Mouse (Mus musculus): ENCODE measurements around the gene Fuca1. TPM values are rescaled to one million over a fixed set of nuclear protein-coding genes. Genes with fewer than 3 reads are reported as not detected.

Gene Fuca1
- polyA plus RNA-seq, 1 experiment, result 46.0 TPM

DNA sequence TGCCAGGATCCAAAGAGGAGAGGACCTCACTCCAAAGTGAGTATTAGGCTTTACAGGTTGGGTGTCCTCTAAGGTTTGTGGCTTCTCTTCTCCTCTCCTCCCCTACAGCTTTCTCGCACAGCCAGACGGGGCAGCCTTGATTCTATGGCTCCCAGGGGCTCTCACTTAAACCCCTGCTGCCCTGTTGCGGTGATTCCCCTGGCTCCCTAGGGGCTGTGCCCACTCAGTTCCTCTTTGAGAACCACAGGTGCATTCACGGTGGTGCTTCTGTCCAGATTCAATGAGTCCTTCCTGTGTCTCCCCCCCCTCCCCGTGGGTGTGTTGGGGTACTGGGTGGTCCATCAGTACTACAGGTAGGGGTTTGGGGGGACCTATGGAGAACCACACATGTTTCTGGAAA is 20.5 kb upstream of the Fuca1 start:
- H3K27me3 ChIP-seq (ENCODE audit: control insufficient read depth, insufficient read depth, low read length, poor library complexity, severe bottlenecking), result no peaks in the 10 kb centered on the region
- no peak overlapping the region for H3K27ac ChIP-seq (ENCODE audit: insufficient read depth, low read length)
- no peak overlapping the region for H3K9ac ChIP-seq (ENCODE audit: low read depth, poor library complexity, severe bottlenecking)
- H3K4me3 ChIP-seq (ENCODE audit: low read depth, low read length), result no peak overlapping the region
- no peaks in the 10 kb centered on the region for H3K9me3 ChIP-seq (replicated peaks; ENCODE audit: control insufficient read depth, insufficient read depth, low read length, poor library complexity, severe bottlenecking)
- TF ChIP-seq CTCF (IDR thresholded peaks at IDR 0.05; ENCODE audit: low read depth, low read length), result no peak
- TF ChIP-seq POLR2A (IDR thresholded peaks at IDR 0.05; ENCODE audit: insufficient read depth, low read length), result no peak
- TF ChIP-seq EP300 (IDR thresholded peaks at IDR 0.05; ENCODE audit: insufficient read depth, low read depth, low read length), result no peak
- no peaks in the 10 kb centered on the region for H3K36me3 ChIP-seq (ENCODE audit: control insufficient read depth, insufficient read depth, low read length, poor library complexity, severe bottlenecking)
- H3K4me1 ChIP-seq (ENCODE audit: control insufficient read depth, insufficient read depth, low read length), result peaks cover 5% of the 10 kb centered on the region

DNA sequence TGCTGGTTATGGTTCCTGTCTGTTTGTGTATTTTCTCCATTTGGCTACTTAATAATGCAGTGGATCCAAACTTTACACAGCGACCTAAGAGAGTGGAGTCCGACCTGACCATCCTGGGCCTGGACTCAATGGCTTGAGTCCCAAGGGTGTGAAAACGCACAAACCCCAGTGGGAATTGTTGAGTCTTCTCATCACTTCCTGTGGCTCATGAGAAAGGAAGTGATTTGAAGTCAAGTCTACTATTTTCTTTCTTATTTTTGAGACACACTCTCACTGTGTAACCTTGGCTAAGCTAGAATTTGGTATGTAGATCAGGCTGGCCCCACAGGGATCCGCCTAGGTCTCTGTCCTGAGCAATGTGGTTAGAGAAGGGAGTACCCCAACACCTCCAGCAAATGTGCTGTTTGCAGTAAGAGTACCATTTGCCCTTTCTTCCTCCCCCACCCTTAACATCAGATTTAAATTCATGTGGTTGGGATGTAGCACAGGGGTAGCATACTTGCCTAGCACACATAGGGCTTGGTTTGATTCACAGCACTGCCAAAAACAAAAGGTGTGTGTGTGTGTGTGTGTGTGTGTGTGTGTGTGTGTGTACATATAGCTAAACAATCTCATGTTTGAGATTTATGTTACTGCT is 17.8 kb upstream of the Fuca1 start:
- no peak overlapping the region for H3K9ac ChIP-seq (ENCODE audit: low read depth, poor library complexity, severe bottlenecking)
- TF ChIP-seq EP300 (IDR thresholded peaks at IDR 0.05; ENCODE audit: insufficient read depth, low read depth, low read length) (no peak), POLR2A (IDR thresholded peaks at IDR 0.05; ENCODE audit: insufficient read depth, low read length) (no peak), CTCF (IDR thresholded peaks at IDR 0.05; ENCODE audit: low read depth, low read length) (no peak)
- peaks cover 5% of the 10 kb centered on the region for H3K4me1 ChIP-seq (ENCODE audit: control insufficient read depth, insufficient read depth, low read length)
- no peaks in the 10 kb centered on the region for H3K9me3 ChIP-seq (replicated peaks; ENCODE audit: control insufficient read depth, insufficient read depth, low read length, poor library complexity, severe bottlenecking)
- H3K36me3 ChIP-seq (ENCODE audit: control insufficient read depth, insufficient read depth, low read length, poor library complexity, severe bottlenecking), result no peaks in the 10 kb centered on the region
- no peak overlapping the region for H3K4me3 ChIP-seq (ENCODE audit: low read depth, low read length)
- H3K27me3 ChIP-seq (ENCODE audit: control insufficient read depth, insufficient read depth, low read length, poor library complexity, severe bottlenecking), result no peaks in the 10 kb centered on the region
- no peak overlapping the region for H3K27ac ChIP-seq (ENCODE audit: insufficient read depth, low read length)

DNA sequence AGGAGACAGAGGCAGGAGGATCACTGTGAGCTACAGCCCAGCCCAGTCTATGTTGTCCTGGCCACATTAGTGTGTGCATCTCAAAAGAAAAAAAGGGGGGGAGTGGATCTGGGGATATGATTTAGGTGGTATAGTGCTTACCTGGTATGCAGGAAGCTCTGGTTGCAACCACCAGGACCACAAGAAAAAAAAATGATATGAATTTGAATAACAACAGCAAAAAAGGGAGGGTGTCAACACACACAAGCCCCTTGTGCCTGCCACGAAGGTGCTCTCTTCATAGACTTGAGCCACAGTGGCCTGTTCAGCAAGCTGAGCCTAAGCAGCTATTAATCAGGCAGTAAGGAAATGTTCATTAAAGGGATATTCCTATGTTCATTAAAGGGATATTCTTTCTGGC is 15.7 kb upstream of the Fuca1 start:
- TF ChIP-seq EP300 (IDR thresholded peaks at IDR 0.05; ENCODE audit: insufficient read depth, low read depth, low read length) (no peak), POLR2A (IDR thresholded peaks at IDR 0.05; ENCODE audit: insufficient read depth, low read length) (no peak), CTCF (IDR thresholded peaks at IDR 0.05; ENCODE audit: low read depth, low read length) (no peak)
- H3K4me1 ChIP-seq (ENCODE audit: control insufficient read depth, insufficient read depth, low read length), result peaks cover under 1% of the 10 kb centered on the region
- H3K27me3 ChIP-seq (ENCODE audit: control insufficient read depth, insufficient read depth, low read length, poor library complexity, severe bottlenecking), result no peaks in the 10 kb centered on the region
- no peak overlapping the region for H3K9ac ChIP-seq (ENCODE audit: low read depth, poor library complexity, severe bottlenecking)
- no peak overlapping the region for H3K27ac ChIP-seq (ENCODE audit: insufficient read depth, low read length)
- H3K4me3 ChIP-seq (ENCODE audit: low read depth, low read length), result no peak overlapping the region
- H3K36me3 ChIP-seq (ENCODE audit: control insufficient read depth, insufficient read depth, low read length, poor library complexity, severe bottlenecking), result no peaks in the 10 kb centered on the region
- H3K9me3 ChIP-seq (replicated peaks; ENCODE audit: control insufficient read depth, insufficient read depth, low read length, poor library complexity, severe bottlenecking), result no peaks in the 10 kb centered on the region

DNA sequence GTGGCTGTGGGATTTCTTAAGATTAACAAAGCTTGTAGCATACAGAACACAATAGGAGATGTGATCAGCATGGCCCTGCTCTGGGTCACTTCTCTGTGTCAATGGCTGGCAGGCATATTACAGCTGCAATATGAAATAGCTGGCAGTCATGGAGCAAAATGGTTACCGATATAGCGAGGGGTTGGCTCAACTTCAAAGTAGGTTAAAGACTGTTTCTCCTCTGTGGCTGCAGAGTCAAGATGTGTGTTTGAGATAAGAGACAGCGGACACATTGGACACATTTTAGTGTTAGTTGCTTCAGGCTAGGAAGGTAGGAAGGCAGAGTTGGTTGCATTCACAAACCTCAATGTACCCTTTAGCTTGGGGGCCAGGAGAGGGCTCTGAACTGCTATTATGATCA is 13.9 kb upstream of the Fuca1 start:
- Histone ChIP-seq H3K27me3 (ENCODE audit: control insufficient read depth, insufficient read depth, low read length, poor library complexity, severe bottlenecking) (no peaks in the 10 kb centered on the region), H3K27ac (ENCODE audit: insufficient read depth, low read length) (no peak overlapping the region), H3K9ac (ENCODE audit: low read depth, poor library complexity, severe bottlenecking) (no peak overlapping the region), H3K4me1 (ENCODE audit: control insufficient read depth, insufficient read depth, low read length) (no peaks in the 10 kb centered on the region), H3K9me3 (replicated peaks; ENCODE audit: control insufficient read depth, insufficient read depth, low read length, poor library complexity, severe bottlenecking) (no peaks in the 10 kb centered on the region), H3K36me3 (ENCODE audit: control insufficient read depth, insufficient read depth, low read length, poor library complexity, severe bottlenecking) (no peaks in the 10 kb centered on the region), H3K4me3 (ENCODE audit: low read depth, low read length) (no peak overlapping the region)
- TF ChIP-seq POLR2A (IDR thresholded peaks at IDR 0.05; ENCODE audit: insufficient read depth, low read length) (no peak), CTCF (IDR thresholded peaks at IDR 0.05; ENCODE audit: low read depth, low read length) (no peak), EP300 (IDR thresholded peaks at IDR 0.05; ENCODE audit: insufficient read depth, low read depth, low read length) (no peak)

DNA sequence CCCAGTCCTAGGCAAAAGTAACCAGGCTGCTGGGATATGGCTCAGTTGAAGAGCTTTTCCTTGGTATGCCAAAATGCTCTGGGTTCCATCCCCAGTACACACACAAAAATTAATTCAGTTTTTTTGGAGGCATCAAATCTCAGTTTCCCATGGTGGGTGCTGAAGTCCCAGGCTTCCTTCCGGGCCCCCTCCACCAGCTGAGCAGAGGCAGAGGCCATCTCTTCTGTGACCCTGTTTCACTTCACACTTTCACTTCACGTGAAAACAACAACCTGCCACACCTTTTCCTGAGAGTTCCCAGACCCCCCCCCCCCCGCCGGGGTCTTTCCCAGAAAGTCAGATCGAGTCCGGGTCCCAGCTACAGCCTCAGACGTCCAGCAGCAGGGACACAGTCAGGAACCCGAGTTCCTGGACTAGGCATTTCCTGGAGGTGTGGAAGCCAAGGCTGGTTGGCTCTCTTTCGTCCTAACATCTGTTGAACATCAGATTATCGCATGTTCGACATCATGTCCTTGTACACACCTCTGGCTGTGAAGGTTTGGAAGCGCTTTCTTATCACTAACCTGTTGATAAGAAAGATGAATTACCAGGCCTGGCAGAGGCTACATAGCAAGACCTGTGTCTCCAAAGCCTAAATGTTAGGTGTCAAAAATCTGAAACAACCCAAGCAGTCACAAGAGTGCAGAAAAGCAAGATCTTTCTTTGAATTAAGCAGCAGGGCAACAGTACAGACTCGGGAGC is 11.0 kb upstream of the Fuca1 start:
- no peak overlapping the region for H3K4me3 ChIP-seq (ENCODE audit: low read depth, low read length)
- TF ChIP-seq CTCF (IDR thresholded peaks at IDR 0.05; ENCODE audit: low read depth, low read length) (no peak), POLR2A (IDR thresholded peaks at IDR 0.05; ENCODE audit: insufficient read depth, low read length) (no peak), EP300 (IDR thresholded peaks at IDR 0.05; ENCODE audit: insufficient read depth, low read depth, low read length) (no peak)
- H3K4me1 ChIP-seq (ENCODE audit: control insufficient read depth, insufficient read depth, low read length), result no peaks in the 10 kb centered on the region
- no peaks in the 10 kb centered on the region for H3K36me3 ChIP-seq (ENCODE audit: control insufficient read depth, insufficient read depth, low read length, poor library complexity, severe bottlenecking)
- no peaks in the 10 kb centered on the region for H3K9me3 ChIP-seq (replicated peaks; ENCODE audit: control insufficient read depth, insufficient read depth, low read length, poor library complexity, severe bottlenecking)
- no peak overlapping the region for H3K9ac ChIP-seq (ENCODE audit: low read depth, poor library complexity, severe bottlenecking)
- no peaks in the 10 kb centered on the region for H3K27me3 ChIP-seq (ENCODE audit: control insufficient read depth, insufficient read depth, low read length, poor library complexity, severe bottlenecking)
- H3K27ac ChIP-seq (ENCODE audit: insufficient read depth, low read length), result no peak overlapping the region

DNA sequence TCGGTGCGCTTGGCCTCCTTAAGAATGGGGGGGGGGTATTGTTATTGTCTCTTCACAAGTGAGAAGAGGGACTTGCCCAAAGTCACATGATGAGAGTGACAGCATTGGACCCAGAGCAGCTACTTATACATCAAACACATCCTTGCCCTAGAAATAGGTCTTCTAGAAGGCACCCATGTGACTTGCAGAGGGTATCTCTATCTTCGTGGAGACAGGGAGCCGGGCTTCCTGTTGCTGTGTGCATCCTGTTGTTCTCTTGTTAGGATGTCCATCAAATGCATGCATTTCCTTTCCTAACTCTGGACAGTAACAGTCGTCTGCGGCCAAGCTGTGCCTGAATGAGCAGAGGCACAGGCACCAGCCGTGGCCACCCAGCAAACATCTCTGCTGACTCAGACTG is 9.0 kb upstream of the Fuca1 start:
- Histone ChIP-seq H3K27me3 (ENCODE audit: control insufficient read depth, insufficient read depth, low read length, poor library complexity, severe bottlenecking) (no peaks in the 10 kb centered on the region), H3K4me1 (ENCODE audit: control insufficient read depth, insufficient read depth, low read length) (no peaks in the 10 kb centered on the region), H3K9ac (ENCODE audit: low read depth, poor library complexity, severe bottlenecking) (no peak overlapping the region), H3K36me3 (ENCODE audit: control insufficient read depth, insufficient read depth, low read length, poor library complexity, severe bottlenecking) (no peaks in the 10 kb centered on the region), H3K9me3 (replicated peaks; ENCODE audit: control insufficient read depth, insufficient read depth, low read length, poor library complexity, severe bottlenecking) (no peaks in the 10 kb centered on the region), H3K27ac (ENCODE audit: insufficient read depth, low read length) (no peak overlapping the region), H3K4me3 (ENCODE audit: low read depth, low read length) (no peak overlapping the region)
- TF ChIP-seq CTCF (IDR thresholded peaks at IDR 0.05; ENCODE audit: low read depth, low read length), result no peak
- TF ChIP-seq EP300 (IDR thresholded peaks at IDR 0.05; ENCODE audit: insufficient read depth, low read depth, low read length), result no peak
- no peak for TF ChIP-seq POLR2A (IDR thresholded peaks at IDR 0.05; ENCODE audit: insufficient read depth, low read length)
